Mouse (Mus musculus) megakaryocyte progenitor cell, adult 5-6 weeks (primary cell): Measurements from ENCODE around the gene Tob1. TPM values are rescaled to one million over a fixed set of nuclear protein-coding genes. Genes with fewer than 3 reads are reported as not detected.

Source experiments
- ATAC-seq: replicated peaks from 2 replicates; pipeline ENCODE4 v1.8.0; 2016; ENCODE audit warnings: mild to moderate bottlenecking, moderate TSS enrichment, inconsistent platforms; ENCODE audit not compliant: poor library complexity
- total RNA-seq, 2 experiments: library from RNA; stranded (forward) in 1 of 2; stranded (reverse) in 1 of 2; fragments of 157-497, 149-512 nt in 1 of 2; fragments of 200-1000 nt in 1 of 2; gene quantifications; 2 replicates each; pipeline versions ENCODE4 v1.2.3 to v1.2.4; 2015 to 2017

The Tob1 gene
- total RNA-seq, 2 experiments from 2014 or later: 5.2 to 8.3 TPM

DNA sequence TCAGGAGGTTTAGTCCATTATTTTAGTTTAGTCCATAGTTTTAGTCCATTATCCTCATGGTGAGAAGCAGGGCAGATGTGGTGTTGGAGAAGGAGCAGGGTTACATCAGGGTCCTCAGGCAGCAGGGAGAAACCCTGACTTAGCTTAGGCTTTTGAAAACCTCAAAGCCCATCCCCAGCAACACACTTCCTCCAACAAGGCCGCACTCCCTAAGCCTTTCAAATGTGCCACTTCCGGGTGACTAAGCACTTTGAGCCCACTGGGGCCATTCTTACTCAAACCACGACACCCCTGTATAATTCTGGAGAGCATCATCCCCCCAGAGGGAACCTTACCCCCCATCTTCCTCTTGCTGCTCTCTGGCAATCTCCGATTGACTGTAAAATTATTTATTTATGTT, 48.6 kb downstream of the Tob1 start:
- peak; percentile 79 for ATAC-seq

- peak; percentile 56 for ATAC-seq
Observed at GRCm38 (mm10) chr11:94261585-94262370, 50.5 kb downstream of the Tob1 start.

Other genes with a start within 250 kb of the Tob1 start
- 43.7 and 97.0 TPM in 2 replicates for gene Gm20390, start 243.2 kb upstream of the Tob1 start, total RNA-seq (2015)
- not detected in 2 replicates for gene Gm20390, start 243.2 kb upstream of the Tob1 start, total RNA-seq (2017)
- 198 and 211 TPM in 2 replicates for gene Nme1, start 242.9 kb upstream of the Tob1 start, total RNA-seq (2015)
- gene Nme1, start 242.9 kb upstream of the Tob1 start, total RNA-seq (2017): 202 and 219 TPM in 2 replicates
- 33.6 and 34.0 TPM in 2 replicates for gene Spag9, start 215.4 kb upstream of the Tob1 start, total RNA-seq (2015)
- gene Spag9, start 215.4 kb upstream of the Tob1 start, total RNA-seq (2017): 51.5 and 64.3 TPM in 2 replicates
- 0.52 TPM in 1 of 2 replicates, not detected in the other for gene Wfikkn2, start 34.6 kb downstream of the Tob1 start, total RNA-seq (2015)
- gene Wfikkn2, start 34.6 kb downstream of the Tob1 start, total RNA-seq (2017): 0.21 and 0.27 TPM in 2 replicates
- gene Gm21885, start 70.4 kb downstream of the Tob1 start, total RNA-seq (2015): not detected in 2 replicates
- not detected in 2 replicates for gene Gm21885, start 70.4 kb downstream of the Tob1 start, total RNA-seq (2017)
- gene Luc7l3, start 110.5 kb downstream of the Tob1 start, total RNA-seq (2015): 160 and 188 TPM in 2 replicates
- 289 and 470 TPM in 2 replicates for gene Luc7l3, start 110.5 kb downstream of the Tob1 start, total RNA-seq (2017)
- 18.8 and 21.7 TPM in 2 replicates for gene Ankrd40, start 116.5 kb downstream of the Tob1 start, total RNA-seq (2015)
- 59.6 and 77.8 TPM in 2 replicates for gene Ankrd40, start 116.5 kb downstream of the Tob1 start, total RNA-seq (2017)
- gene Abcc3, start 181.5 kb downstream of the Tob1 start, total RNA-seq (2015): 0.07 and 0.56 TPM in 2 replicates
- 0.17 TPM in 1 of 2 replicates, not detected in the other for gene Abcc3, start 181.5 kb downstream of the Tob1 start, total RNA-seq (2017)